Mouse (Mus musculus) embryonic fibroblast, embryonic 13.5 days (primary cell): ENCODE results near the gene Ggnbp2.

Experiments
- CTCF ChIP-seq: IDR thresholded peaks from 2 replicates; pipeline ENCODE4 v1.5.1; 2011; ENCODE audit warnings: mild to moderate bottlenecking, control low read depth, low read length, moderate library complexity, borderline replicate concordance; ENCODE audit not compliant: insufficient read depth
- POLR2A ChIP-seq: IDR thresholded peaks from 2 replicates; pipeline ENCODE4 v1.6.1; 2011; ENCODE audit warnings: low read depth, mild to moderate bottlenecking, control low read depth, low read length, moderate library complexity

GRCm38 (mm10) chr11:84888025-84888424 lies 17.4 kb upstream of the Ggnbp2 start:
- TF ChIP-seq POLR2A (no peak), CTCF (no peak)
